Mouse (Mus musculus): ENCODE data around the gene Mepce. TPM values are rescaled to one million over a fixed set of nuclear protein-coding genes. Genes with fewer than 3 reads are reported as not detected.
"Not testable (repeated sequence)": the region's sequence is repeated elsewhere in the genome, so short reads cannot be mapped to it uniquely, and the experiment has no call there.

The Mepce gene
- total and polyA plus RNA-seq, 2 experiments from 2014 or later, result 5.0 to 18.0 TPM

- WGBS, result 70% methylated on average over 13 of the region's 13 CpGs
- ATAC-seq (ENCODE audit: insufficient read depth, low read depth) (no peak), DNase-seq (ENCODE audit: low spot score) (peak; percentile 63)
- H3K4me2 ChIP-seq (ENCODE audit: low read depth, low read length), result peak overlapping the region; percentile 5; the same call in 1 of the 2 replicates
- H3K9ac ChIP-seq (replicated peaks; ENCODE audit: low read depth, low read length), result 0 out of 2 replicates have a peak overlapping the region, but pooled peaks have one; percentile 4
- no peaks in the 10 kb centered on the region for H3K27me3 ChIP-seq (ENCODE audit: control insufficient read depth, insufficient read depth, low read length)
- TF ChIP-seq CTCF (IDR thresholded peaks at IDR 0.05; ENCODE audit: low read depth) (no peak), EP300 (IDR thresholded peaks at IDR 0.05; ENCODE audit: low read depth) (no peak)
- H3K4me3 ChIP-seq (ENCODE audit: low read depth, low read length), result no peak overlapping the region
- H3K36me3 ChIP-seq (replicated peaks; ENCODE audit: control insufficient read depth, insufficient read depth, low read length), result peaks cover 39% of the 10 kb centered on the region
- peak overlapping the region; percentile 89 for H3K27ac ChIP-seq (ENCODE audit: low read depth)
- peaks cover 58% of the 10 kb centered on the region for H3K4me1 ChIP-seq (ENCODE audit: control insufficient read depth, insufficient read depth)
- no peaks in the 10 kb centered on the region for H3K9me3 ChIP-seq (replicated peaks; ENCODE audit: control insufficient read depth, low read length)
Observed at GRCm38 (mm10) chr5:137751221-137751887, 36.1 kb downstream of the Mepce start.

- H3K36me3 ChIP-seq (replicated peaks; ENCODE audit: control insufficient read depth, insufficient read depth, low read length), result peaks cover 28% of the 10 kb centered on the region
Observed at GRCm38 (mm10) chr5:137750212-137750611, 37.2 kb downstream of the Mepce start.

GRCm38 (mm10) chr5:137749196-137749836, 38.1 kb downstream of the Mepce start:
- Histone ChIP-seq H3K36me3 (replicated peaks; ENCODE audit: control insufficient read depth, insufficient read depth, low read length) (peaks cover 26% of the 10 kb centered on the region), H3K27me3 (ENCODE audit: control insufficient read depth, insufficient read depth, low read length) (no peaks in the 10 kb centered on the region), H3K27ac (ENCODE audit: low read depth) (peak overlapping the region; percentile 99), H3K4me1 (ENCODE audit: control insufficient read depth, insufficient read depth) (peaks cover 53% of the 10 kb centered on the region), H3K4me2 (ENCODE audit: low read depth, low read length) (peak overlapping the region; percentile 100), H3K4me3 (ENCODE audit: low read depth, low read length) (peak overlapping the region; percentile 71), H3K9ac (replicated peaks; ENCODE audit: low read depth, low read length) (peak overlapping the region; percentile 92; the same call in 1 of the 2 replicates), H3K9me3 (replicated peaks; ENCODE audit: control insufficient read depth, low read length) (no peaks in the 10 kb centered on the region)
- TF ChIP-seq CTCF (IDR thresholded peaks at IDR 0.05; ENCODE audit: low read depth) (no peak), EP300 (IDR thresholded peaks at IDR 0.05; ENCODE audit: low read depth) (no peak)
- ATAC-seq (ENCODE audit: insufficient read depth, low read depth) (no peak), DNase-seq (ENCODE audit: low spot score) (peak; percentile 24)
- WGBS, result 36% methylated on average over 6 of the region's 6 CpGs

More at GRCm38 (mm10) chr5:137750212-137750611, 37.2 kb downstream of the Mepce start:
- not testable (repeated sequence) for H3K27me3 ChIP-seq (ENCODE audit: control insufficient read depth, insufficient read depth, low read length); H3K4me3 ChIP-seq (ENCODE audit: low read depth, low read length); ATAC-seq (ENCODE audit: insufficient read depth, low read depth); H3K9ac ChIP-seq (replicated peaks; ENCODE audit: low read depth, low read length); H3K9me3 ChIP-seq (replicated peaks; ENCODE audit: control insufficient read depth, low read length); DNase-seq (ENCODE audit: low spot score); H3K4me2 ChIP-seq (ENCODE audit: low read depth, low read length)
- H3K4me1 ChIP-seq (ENCODE audit: control insufficient read depth, insufficient read depth), result peaks cover 55% of the 10 kb centered on the region
- peak overlapping the region; percentile 89 for H3K27ac ChIP-seq (ENCODE audit: low read depth)
- 83% methylated on average over 7 of the region's 8 CpGs for WGBS

- peak overlapping the region; percentile 92; the same call in 1 of the 2 replicates for H3K9ac ChIP-seq (replicated peaks; ENCODE audit: low read depth, low read length)
- no peaks in the 10 kb centered on the region for H3K27me3 ChIP-seq (ENCODE audit: control insufficient read depth, insufficient read depth, low read length)
- 18% methylated on average over 5 of the region's 5 CpGs for WGBS
- H3K4me1 ChIP-seq (ENCODE audit: control insufficient read depth, insufficient read depth), result peaks cover 43% of the 10 kb centered on the region
- peak; percentile 39 for DNase-seq (ENCODE audit: low spot score)
- H3K36me3 ChIP-seq (replicated peaks; ENCODE audit: control insufficient read depth, insufficient read depth, low read length), result peaks cover 16% of the 10 kb centered on the region
- H3K9me3 ChIP-seq (replicated peaks; ENCODE audit: control insufficient read depth, low read length), result no peaks in the 10 kb centered on the region
- H3K27ac ChIP-seq (ENCODE audit: low read depth), result peak overlapping the region; percentile 99
- ATAC-seq (ENCODE audit: insufficient read depth, low read depth), result no peak
- peak overlapping the region; percentile 100 for H3K4me2 ChIP-seq (ENCODE audit: low read depth, low read length)
- no peak for TF ChIP-seq CTCF (IDR thresholded peaks at IDR 0.05; ENCODE audit: low read depth)
- TF ChIP-seq EP300 (IDR thresholded peaks at IDR 0.05; ENCODE audit: low read depth), result no peak
- peak overlapping the region; percentile 71 for H3K4me3 ChIP-seq (ENCODE audit: low read depth, low read length)
Observed at GRCm38 (mm10) chr5:137748130-137748770, 39.2 kb downstream of the Mepce start.

GRCm38 (mm10) chr5:137747326-137747961, 40.0 kb downstream of the Mepce start:
- Histone ChIP-seq H3K9ac (replicated peaks; ENCODE audit: low read depth, low read length) (peak overlapping the region; percentile 92), H3K4me3 (ENCODE audit: low read depth, low read length) (peak overlapping the region; percentile 71), H3K4me2 (ENCODE audit: low read depth, low read length) (peak overlapping the region; percentile 100), H3K9me3 (replicated peaks; ENCODE audit: control insufficient read depth, low read length) (no peaks in the 10 kb centered on the region), H3K4me1 (ENCODE audit: control insufficient read depth, insufficient read depth) (peaks cover 35% of the 10 kb centered on the region), H3K27ac (ENCODE audit: low read depth) (peak overlapping the region; percentile 99), H3K27me3 (ENCODE audit: control insufficient read depth, insufficient read depth, low read length) (no peaks in the 10 kb centered on the region), H3K36me3 (replicated peaks; ENCODE audit: control insufficient read depth, insufficient read depth, low read length) (peaks cover 15% of the 10 kb centered on the region)
- ATAC-seq (ENCODE audit: insufficient read depth, low read depth) (peak; percentile 4; the same call in 1 of the 2 replicates), DNase-seq (ENCODE audit: low spot score) (peak; percentile 40)
- peak; percentile 17; the same call in 1 of the 2 replicates for TF ChIP-seq CTCF (IDR thresholded peaks at IDR 0.05; ENCODE audit: low read depth)
- TF ChIP-seq EP300 (IDR thresholded peaks at IDR 0.05; ENCODE audit: low read depth), result no peak
- WGBS, result 1% methylated on average over 26 of the region's 26 CpGs
